Mouse (Mus musculus) frontal cortex, postnatal 14 days (tissue): ENCODE data around the gene Gpr39.

ENCODE experiments used
- DNase-seq, 2 experiments: peaks; one replicate each; pipeline ENCODE4 v3.0.0; 2022; ENCODE audit warnings: low spot score in 2 of 2

The Gpr39 gene

DNA sequence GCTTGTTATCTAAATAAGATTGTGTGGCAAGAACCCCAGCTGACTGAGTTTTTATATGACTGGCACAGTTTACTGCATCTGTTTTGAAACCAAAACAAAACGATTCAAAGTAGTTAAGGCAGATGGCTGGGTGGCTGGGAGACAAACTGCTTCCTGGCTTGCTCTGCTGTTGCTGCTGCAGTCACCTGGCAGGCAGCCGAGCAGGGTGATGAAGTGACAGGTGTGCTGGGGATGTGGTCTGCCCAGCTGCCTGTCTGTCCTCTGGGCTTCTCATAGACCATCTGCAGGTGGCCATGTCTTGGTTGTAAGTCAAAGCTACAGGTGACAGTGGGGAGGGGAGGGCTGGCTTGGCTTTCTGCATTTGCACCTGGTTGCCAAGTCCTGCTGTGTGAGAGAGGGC lies 131.6 kb downstream of the Gpr39 start:
- peak; percentile 6 to 8 for DNase-seq

DNA sequence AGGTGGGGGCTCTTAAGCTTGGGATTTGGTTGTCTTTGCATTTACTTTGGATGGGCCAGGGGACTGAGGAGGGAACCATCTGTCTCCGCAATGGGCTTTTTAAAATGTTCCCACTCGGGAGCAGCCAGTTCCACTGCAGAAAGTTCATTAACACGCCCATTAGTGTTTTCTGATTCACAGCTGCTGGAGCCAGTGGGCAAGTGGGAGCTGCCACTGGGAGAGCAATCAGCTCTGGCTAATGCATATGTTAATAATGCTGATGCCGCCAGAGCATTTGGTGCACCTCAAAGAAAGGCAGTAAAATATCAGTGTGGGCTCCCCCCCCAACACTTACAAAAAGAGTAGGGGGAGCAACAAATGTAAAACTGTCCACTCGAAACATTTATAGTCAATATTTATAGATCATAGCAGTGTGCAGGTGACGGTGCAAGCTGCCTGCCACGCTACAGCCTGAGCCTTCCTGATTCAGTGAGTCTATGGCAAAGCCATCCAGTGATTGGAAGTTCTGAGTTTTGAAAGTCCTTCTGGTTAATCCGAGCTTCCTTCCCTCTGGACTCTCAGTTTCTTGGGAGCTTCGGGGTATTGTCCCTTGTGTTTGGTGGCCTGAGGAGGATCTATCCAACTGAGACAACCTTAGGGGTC lies 136.5 kb downstream of the Gpr39 start:
- DNase-seq = no peak

DNA sequence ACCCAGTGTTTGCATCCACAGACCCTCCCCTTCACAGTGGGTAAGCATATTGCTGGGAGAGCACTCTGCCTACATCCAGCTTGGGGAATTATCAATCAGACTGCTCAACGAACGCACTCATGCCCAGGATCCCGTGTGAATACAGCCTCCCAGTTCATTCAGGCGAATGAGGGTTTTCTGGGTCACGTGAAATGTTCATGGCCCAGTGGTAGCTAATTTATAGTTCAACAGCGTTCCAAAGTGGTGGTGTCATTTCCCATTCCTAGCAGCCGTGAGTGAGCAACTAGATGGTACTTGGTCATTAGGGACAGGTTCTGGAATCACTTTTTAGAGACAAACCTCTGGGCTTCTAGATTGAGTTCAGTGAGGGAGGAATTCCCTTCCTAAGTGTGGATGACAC lies 144.3 kb downstream of the Gpr39 start:
- no peak for DNase-seq

DNA sequence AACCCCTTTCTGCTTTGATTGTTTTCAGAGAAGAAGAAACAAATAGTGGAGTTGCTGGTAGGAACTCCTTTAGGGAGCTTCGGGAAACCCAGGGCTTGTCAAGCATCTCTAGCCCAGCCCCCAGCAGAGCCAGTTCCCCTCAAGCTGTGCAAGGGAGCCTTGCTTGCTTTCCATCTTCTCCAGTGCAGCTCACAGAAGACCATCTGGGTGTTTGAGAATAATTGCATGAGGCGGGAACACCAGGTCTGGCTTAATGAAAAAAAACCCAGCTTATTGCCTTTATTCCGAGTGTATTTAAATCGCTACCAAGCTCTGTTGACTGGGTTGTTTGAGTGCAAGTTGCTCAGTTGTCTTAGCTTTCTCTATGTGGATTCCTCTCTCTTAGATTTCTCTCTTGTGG lies 146.8 kb downstream of the Gpr39 start:
- DNase-seq = no peak

DNA sequence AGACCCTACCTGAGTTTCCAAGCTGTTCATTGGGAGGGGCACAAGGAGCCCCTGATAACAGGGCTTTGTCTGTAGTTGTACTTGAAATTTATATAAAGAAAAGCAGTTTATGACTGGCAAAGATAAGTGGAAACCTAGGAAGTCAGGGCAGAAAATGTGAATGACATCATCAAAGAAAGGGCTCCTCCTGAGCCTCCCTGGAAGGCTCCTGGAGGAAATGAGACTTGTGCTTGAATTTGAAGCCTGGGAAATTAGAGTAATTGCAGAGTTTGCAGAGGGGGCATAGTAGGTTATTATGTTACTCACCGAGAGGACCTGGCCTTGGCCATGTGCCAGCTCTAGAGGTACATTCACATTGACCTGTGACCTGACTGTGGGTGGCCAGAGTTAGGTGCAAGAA lies 160.7 kb downstream of the Gpr39 start:
- DNase-seq = no peak

DNA sequence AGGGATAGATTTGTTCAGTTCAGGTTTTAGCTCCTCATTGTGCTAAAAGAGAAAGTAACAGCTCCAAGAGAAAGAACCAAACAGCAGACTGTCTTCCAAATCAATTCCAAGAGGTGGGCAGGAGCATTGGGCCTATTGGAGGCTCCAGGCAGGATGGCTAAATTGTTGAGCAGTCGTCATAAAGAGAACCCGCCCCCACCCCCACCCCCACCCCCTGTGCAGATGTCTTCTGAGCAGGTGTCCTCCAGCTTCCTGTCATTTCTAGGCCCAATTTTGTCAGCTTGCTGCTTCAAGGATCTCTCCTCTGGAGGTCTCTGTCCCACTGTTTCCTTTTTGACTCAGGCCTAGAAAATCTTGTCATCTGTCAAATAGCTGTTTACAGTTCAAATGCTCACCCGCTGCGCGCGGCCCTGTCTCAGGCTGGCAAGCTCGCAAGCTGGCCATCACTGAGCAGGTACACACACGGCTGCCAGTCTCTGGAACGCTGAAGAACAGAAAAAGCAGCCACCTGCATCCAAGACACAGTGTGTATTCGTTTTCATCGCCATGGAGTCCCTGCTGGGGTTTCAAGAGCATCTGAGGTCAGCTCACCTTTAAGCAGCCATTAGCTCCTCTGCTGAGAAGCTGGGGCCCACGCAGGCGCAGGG lies 163.1 kb downstream of the Gpr39 start:
- no peak for DNase-seq

DNA sequence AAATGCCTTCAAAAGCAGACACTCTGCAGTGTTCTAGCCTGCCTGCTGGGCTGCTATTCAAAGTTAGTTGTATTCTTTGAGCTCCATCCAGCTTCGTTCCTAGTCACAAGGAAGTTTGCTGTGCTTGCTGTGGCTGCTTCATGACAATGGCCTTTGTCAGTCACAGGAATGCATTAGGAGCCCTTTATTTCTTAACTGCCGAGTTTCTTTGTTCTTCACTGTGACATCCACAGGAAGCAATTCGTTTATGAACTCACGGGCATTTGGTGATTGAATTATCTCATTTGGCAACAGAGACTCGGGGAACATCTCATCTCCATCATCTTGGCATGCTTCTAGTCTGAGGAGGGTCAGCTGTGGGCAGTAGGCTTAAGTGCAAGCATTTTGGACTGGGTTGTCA lies 177.9 kb downstream of the Gpr39 start:
- DNase-seq = no peak

DNA sequence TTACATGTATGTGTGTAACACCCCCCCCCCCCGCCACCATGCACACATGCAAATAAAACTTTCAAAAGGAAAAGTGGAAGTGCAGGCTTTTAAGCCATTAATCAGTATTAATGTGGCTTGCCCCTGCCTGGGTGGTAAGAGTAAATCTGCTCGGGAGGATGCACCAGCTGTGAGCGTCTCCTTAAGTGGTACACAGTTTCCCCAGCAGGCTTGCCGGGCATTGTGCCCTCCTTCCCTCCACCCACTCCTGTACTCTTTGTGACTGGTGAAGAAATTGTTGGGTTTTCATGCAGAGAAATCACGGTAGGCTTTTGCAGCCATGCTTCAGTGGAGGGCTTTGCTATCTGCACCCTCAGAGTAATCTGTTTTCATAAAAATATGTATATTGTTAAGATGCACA lies 181.8 kb downstream of the Gpr39 start:
- peak in 1 of 2 experiments; percentile 14 for DNase-seq

DNA sequence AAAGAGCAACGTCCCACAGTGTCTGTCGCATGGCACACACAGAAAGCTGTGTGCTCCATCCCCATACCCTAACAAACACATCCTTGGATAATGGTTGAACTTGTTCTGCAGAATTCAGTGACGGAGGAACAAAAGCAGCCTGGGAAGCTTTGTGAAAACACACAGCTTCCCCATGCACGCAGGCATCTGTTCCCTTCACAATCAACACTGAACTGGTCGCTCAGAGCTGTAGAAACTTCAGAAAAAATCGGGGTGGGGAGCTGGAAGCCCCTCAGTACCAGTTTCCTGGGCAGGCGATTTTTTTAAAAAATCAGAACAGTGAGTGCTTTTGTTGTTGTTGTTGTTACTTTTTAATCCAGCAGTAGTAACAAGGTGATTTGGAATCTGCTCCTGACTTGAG lies 193.3 kb downstream of the Gpr39 start:
- DNase-seq = no peak

DNA sequence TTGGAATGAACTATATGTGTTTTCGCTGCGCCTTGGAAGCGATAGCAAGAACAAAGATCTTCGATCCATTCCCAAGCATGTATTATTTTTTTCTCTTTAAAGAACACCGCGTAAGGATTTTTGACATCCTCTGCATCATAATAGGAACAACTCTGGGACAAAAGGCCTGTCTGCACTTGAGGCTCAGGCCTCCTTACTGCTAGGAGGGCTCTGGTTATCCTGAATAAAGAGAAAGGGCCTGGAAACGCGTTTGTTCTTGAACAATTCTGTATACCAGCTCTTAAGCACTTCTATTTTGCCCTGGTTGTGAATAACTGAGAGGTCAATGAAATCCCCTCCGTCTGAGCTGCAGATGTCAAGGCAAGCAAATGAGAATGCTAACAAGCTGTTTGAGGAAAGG lies 216.4 kb downstream of the Gpr39 start:
- DNase-seq = no peak

DNA sequence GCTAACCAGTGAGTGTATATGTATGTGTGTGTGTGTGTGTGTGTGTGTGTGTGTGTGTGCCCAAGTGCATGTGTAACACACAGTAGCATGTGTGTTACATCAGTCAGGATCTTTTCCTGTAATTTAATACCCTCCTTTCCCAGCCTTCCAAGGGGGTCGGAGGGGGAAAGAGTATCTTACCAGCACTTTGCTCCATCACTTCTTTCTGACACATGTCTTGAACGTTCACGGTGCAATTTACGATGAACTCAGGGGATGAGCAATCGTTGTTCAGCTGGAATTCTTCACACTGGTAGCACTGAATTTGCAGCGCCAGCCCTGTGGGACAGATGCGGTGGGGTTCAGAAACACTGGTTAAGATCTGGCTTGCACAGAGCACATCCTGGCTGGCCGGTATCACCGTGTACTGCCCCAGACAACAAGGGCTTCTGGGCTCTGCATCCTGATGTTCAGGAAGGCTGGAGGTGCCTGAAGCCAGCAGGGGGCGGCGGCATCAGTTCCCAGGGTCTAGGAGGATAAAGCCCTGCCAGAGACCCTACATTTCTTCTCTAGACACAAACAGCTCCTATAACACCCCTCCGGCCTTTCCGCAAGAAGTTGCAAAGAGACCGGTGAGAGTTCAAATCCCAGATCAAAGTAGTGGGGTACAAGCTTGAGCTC lies 233.5 kb downstream of the Gpr39 start:
- DNase-seq = peak; percentile 9 to 21

DNA sequence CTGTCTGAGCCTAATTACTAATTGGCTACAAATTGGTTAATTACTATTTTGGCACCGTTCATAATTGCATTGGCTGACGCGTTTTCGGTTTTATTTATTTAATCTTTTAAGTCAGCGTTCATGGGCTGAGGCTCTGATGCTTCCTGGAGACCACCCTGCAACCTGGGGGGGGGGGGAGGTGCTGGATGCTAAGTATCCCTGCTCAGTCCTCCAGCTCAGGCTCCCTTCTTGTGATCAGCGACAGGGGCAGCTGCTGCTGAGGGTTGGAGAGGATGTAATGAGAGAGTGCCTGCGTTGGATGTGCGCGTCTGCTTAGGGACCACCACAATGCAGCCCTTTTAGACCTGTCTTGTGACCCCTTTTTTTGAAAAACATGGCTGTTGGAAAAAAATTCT lies 234.1 kb downstream of the Gpr39 start:
- no peak for DNase-seq

DNA sequence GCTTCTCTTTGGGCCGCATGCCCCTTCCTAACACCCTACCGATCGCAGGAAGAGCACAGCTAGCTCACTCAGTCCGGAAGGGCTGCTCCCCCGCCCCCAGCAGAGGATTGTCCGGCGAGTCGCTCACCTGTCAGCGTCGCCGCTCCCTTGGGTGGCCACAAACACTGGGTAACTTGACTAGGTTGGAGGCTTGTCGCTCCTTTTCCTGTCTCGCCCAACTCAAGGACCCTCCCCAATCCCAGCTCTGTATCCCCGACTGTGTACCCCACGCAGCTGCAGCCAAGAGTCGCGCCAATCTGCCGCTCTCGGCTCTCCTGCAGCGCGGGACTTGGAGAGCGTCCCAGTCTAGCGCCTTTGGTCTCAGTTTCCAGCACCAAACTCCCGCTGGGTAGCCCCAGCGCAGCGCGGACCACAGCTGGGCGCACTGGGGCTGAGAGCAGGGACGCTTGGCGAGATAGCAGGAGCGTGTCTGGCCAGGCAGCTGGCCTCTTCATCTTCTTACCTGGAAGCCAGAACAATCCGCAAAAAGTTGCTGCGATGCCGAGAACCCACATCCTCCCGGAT lies 234.6 kb downstream of the Gpr39 start:
- DNase-seq = peak; percentile 14 to 44

DNA sequence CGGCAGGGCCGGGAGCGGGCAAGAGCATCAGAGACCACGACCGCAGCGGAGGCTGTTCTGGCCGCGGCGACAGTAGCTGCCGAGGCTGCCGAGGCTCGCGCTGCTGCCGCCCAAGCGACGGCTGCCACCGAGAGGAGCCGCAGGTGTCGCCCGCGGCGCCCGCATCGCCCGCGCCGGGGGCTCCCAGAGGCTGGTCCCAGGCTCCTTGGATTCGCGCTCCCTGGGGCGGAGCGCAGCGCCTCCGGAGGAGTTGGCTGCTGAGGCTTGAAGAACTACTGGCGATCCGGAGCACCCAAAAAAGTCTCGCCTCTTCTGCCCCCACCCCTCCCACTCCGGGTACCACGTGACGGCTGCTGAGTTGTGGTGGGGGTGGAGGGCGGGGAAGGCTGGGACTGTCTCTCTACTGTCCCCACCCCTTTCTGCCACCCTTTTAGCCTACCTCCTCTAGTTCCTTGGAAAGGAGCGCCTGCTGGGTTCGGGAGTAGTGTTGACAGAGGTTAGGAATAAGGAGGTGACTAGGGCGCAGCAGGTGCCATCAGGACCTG lies 235.2 kb downstream of the Gpr39 start:
- peak; percentile 40 to 41 for DNase-seq

DNA sequence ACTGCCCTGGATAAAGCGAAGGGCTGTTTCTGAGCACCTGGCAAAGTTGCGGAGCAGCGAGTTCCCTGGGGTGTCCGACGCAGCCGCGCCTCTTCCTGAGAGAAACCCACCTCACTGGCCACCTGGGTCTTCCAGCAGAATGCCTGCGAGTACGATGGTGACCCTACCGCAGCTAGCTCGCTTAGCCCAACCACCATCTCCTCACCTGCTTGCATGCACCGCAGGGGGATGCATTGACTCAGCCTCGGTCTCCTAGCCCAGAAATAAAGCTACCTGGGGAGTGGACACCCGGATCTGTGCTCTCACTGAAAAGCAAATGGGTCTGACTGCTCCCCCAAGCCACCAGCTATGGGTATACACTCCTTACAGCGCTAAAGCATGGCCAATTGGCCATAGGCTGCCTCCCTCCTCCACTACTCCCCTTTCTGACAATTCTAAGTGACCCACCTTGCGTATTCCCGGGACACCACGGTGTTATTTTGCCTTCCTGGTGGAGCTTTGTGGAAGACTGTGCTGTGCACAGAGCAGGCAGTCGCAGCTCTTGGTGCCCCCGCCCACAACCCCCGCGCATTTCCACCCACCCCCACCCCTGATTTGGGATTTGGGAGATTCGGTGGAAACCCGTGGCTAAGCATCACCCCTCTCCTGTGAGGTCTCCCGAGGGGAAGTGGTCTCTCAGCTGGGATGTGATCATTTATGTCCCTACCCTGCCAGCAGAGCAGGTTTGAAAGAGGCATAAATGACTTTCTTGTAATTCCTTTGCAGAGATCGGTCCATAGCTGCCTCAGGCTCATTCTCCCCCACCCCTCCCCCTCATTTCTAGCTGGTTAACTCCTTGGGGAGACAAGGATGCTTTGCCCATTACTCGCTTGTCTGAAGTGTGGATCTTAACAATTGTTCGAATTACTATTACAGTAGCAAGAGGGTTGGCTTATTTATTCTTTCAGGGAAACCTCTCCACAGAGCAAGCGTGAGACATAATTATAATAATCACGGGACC lies 236.1 kb downstream of the Gpr39 start, which contains the start of gene Lypd1:
Gene Lypd1, minus strand, starts transcription at position 501 of the 1,000 bp plus-strand sequence.
- peak in 1 of 2 experiments; percentile 7 for DNase-seq

DNA sequence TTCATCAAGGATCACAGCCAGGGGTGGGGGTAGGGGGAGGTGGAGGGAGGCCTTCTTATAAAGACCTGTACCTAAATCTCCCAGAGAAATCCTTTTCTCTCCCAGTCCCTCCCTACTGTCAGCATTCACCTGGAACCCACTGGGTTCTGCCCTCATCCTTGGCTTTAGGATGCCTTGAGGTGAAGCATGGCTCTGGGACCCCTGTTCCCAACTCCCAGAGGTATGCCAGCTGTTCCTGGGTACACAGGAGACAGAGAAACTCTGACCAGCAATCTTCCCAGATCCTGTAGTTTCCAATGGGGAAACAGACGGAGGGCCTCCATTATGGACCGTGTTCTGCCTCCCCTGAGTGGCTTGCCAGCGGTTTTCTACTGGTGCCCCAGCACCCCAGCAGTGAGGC lies 243.9 kb downstream of the Gpr39 start:
- no peak for DNase-seq

DNA sequence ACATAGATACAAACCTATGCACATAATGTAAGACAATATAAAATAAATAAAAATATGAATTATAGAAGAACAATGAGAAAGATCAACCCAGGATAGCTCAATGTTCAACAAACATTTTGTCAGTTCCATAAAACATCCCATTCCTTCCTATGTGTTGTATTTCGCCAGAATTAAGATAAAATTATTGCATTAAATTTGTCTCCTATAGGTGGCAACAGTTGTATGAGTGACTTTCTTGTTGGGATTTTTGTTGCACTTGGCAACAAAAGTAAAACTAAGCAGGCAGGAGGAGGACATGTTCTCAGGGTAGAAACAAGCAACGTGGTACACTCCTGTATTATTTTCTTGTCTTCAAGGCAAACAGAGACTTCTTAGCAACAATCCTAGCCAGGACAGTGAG lies 246.3 kb downstream of the Gpr39 start:
- no peak for DNase-seq
